Mouse (Mus musculus): ENCODE results near the gene Lingo1.

GRCm38 (mm10) chr9:56828841-56829240 lies 32.6 kb upstream of the Lingo1 start:
- TF ChIP-seq CTCF (IDR thresholded peaks at IDR 0.05; ENCODE audit: low read depth, low read length) (no peak), POLR2A (IDR thresholded peaks at IDR 0.05; ENCODE audit: extremely low read depth, insufficient read depth, low read length) (no peak)

All from liver, adult 2 months (tissue).